ENCODE assay signal across 9 mouse cellular contexts in genomic region chr1:180945001-180945980, GRCm38 (mm10). TPM values are rescaled to one million over a fixed set of nuclear protein-coding genes. Genes with fewer than 3 reads are reported as not detected.
DNase-seq lines count a peak whose midpoint lies in the region; ATAC-seq and TF ChIP-seq lines count a peak whose summit lies in the region.
"Had no signal": no experiment of that assay in that cellular context is flagged by ENCODE, and none has a peak within 500 bp of the region (broad histone marks: within the 10 kb centered on the region; RNA-seq: fewer than 3 reads in every experiment).

No protein-coding gene starts in this region.

- peaks cover 11% of the 10 kb centered on the region; the same call in 1 of the 2 replicates for H3K4me1 ChIP-seq in midbrain, embryonic 11.5 days (ENCODE audit: control insufficient read depth, insufficient read depth, low read length)
- peaks cover 11% of the 10 kb centered on the region; the same call in 1 of the 2 replicates for H3K4me1 ChIP-seq in midbrain, embryonic 16.5 days (ENCODE audit: control insufficient read depth, insufficient read depth, low read length)
- H3K4me1 ChIP-seq in cortical plate, adult 2 months (ENCODE audit: control insufficient read depth, insufficient read depth, low read length) = no peaks in the 10 kb centered on the region
- peaks cover 4% of the 10 kb centered on the region; the same call in 1 of the 2 replicates for H3K4me1 ChIP-seq in neural tube, embryonic 11.5 days (ENCODE audit: control insufficient read depth, insufficient read depth, low read length)

- ATAC-seq in midbrain, embryonic 11.5 days (ENCODE audit: low FRiP score) = peak; percentile 59; the same call in 1 of the 2 replicates
- no peak for ATAC-seq in midbrain, embryonic 16.5 days
- ATAC-seq in neural tube, embryonic 11.5 days (ENCODE audit: insufficient read depth, low FRiP score, low TSS enrichment) = peak; percentile 58

- H3K27ac ChIP-seq in midbrain, embryonic 11.5 days (ENCODE audit: low read depth, low read length) = no peak overlapping the region
- H3K27ac ChIP-seq in midbrain, embryonic 16.5 days (ENCODE audit: low read length) = no peak overlapping the region
- H3K27ac ChIP-seq in cortical plate, adult 2 months (ENCODE audit: insufficient read depth, low read length) = peak overlapping the region; percentile 92
- H3K27ac ChIP-seq in neural tube, embryonic 11.5 days (ENCODE audit: low read depth, low read length) = no peak overlapping the region

- H3K9me3 ChIP-seq in midbrain, embryonic 11.5 days (ENCODE audit: control insufficient read depth, low read length) = no peaks in the 10 kb centered on the region
- H3K9me3 ChIP-seq in midbrain, embryonic 16.5 days (replicated peaks; ENCODE audit: control insufficient read depth, low read length, poor library complexity, severe bottlenecking) = no peaks in the 10 kb centered on the region
- H3K9me3 ChIP-seq in neural tube, embryonic 11.5 days (ENCODE audit: control insufficient read depth, low read length) = no peaks in the 10 kb centered on the region

- no peak overlapping the region for H3K4me2 ChIP-seq in midbrain, embryonic 11.5 days
- H3K4me2 ChIP-seq in midbrain, embryonic 16.5 days (ENCODE audit: low read length) = no peak overlapping the region
- H3K4me2 ChIP-seq in neural tube, embryonic 11.5 days (ENCODE audit: low read depth) = no peak overlapping the region; the same call in none of the 2 replicates

- H3K9ac ChIP-seq in midbrain, embryonic 11.5 days (ENCODE audit: low read length) = no peak overlapping the region; the same call in none of the 2 replicates
- H3K9ac ChIP-seq in midbrain, embryonic 16.5 days (ENCODE audit: low read depth, low read length) = no peak overlapping the region
- no peak overlapping the region for H3K9ac ChIP-seq in neural tube, embryonic 11.5 days (ENCODE audit: low read length)

- peak; percentile 88 for DNase-seq in midbrain, embryonic 11.5 days (ENCODE audit: low spot score, missing footprints)
- DNase-seq in gastrocnemius, postnatal 14 days = peak; percentile 70
- DNase-seq in induced T-regulatory cell, adult 2 months (ENCODE audit: low read depth) = peak; percentile 45
- DNase-seq in liver = peak; percentile 84
- DNase-seq in neural tube, embryonic 11.5 days (ENCODE audit: low spot score) = peak; percentile 61
- DNase-seq in T-cell, adult 2 months (ENCODE audit: low spot score) = no peak

- no peak for TF ChIP-seq CTCF in cortical plate, adult 2 months (IDR thresholded peaks at IDR 0.05; ENCODE audit: extremely low read depth, insufficient read depth, low read length)

- 27% methylated on average over 20 of the region's 20 CpGs for WGBS in midbrain, embryonic 11.5 days
- 27% methylated on average over 20 of the region's 20 CpGs for WGBS in midbrain, embryonic 16.5 days
- 22% methylated on average over 20 of the region's 20 CpGs for WGBS in neural tube, embryonic 11.5 days

- H3K4me3 ChIP-seq in midbrain, embryonic 11.5 days (ENCODE audit: low read depth, low read length) = no peak overlapping the region
- H3K4me3 ChIP-seq in midbrain, embryonic 16.5 days (ENCODE audit: low read depth, low read length) = no peak overlapping the region
- no peak overlapping the region for H3K4me3 ChIP-seq in cortical plate, adult 2 months (ENCODE audit: insufficient read depth, low read length)
- H3K4me3 ChIP-seq in neural tube, embryonic 11.5 days (ENCODE audit: low read depth, low read length) = no peak overlapping the region

- TF ChIP-seq POLR2A in cortical plate, adult 2 months (IDR thresholded peaks at IDR 0.05; ENCODE audit: extremely low read depth, insufficient read depth, low read length) = no peak

- H3K36me3 ChIP-seq in midbrain, embryonic 11.5 days (ENCODE audit: control insufficient read depth, insufficient read depth, low read length) = no peaks in the 10 kb centered on the region
- no peaks in the 10 kb centered on the region for H3K36me3 ChIP-seq in midbrain, embryonic 16.5 days (ENCODE audit: control insufficient read depth, insufficient read depth, low read length)
- no peaks in the 10 kb centered on the region for H3K36me3 ChIP-seq in neural tube, embryonic 11.5 days (ENCODE audit: control insufficient read depth, insufficient read depth, low read length)

- intact Hi-C loops in gastrocnemius, postnatal 14 days (cut with DNase I; ENCODE audit: low total_unique reads) = no loop called here

- H3K27me3 ChIP-seq in midbrain, embryonic 11.5 days (ENCODE audit: control insufficient read depth, insufficient read depth, low read length) = peaks cover 31% of the 10 kb centered on the region
- H3K27me3 ChIP-seq in midbrain, embryonic 16.5 days (ENCODE audit: control insufficient read depth, insufficient read depth, low read depth, low read length) = peaks cover 37% of the 10 kb centered on the region
- peaks cover 35% of the 10 kb centered on the region for H3K27me3 ChIP-seq in neural tube, embryonic 11.5 days (ENCODE audit: control insufficient read depth, insufficient read depth, low read length)

RNA-seq across cellular contexts. Expression of gene Tmem63a, which starts 3.1 kb away (rescaled TPM):
- 2.4 and 2.5 TPM in 2 replicates for polyA plus RNA-seq in midbrain, embryonic 11.5 days (2014; fragmentation: Nextera tagmentation; extraction: Ambion mirVana)
- 1.2 and 1.3 TPM in 2 replicates for polyA plus RNA-seq in midbrain, embryonic 16.5 days (2015; fragmentation: Nextera tagmentation; extraction: Ambion mirVana)
- 48.2 and 64.1 TPM in 2 replicates for polyA plus RNA-seq in cortical plate, adult 2 months (2012; rRNA removed)
- total RNA-seq in gastrocnemius, postnatal 14 days (2021) = 10 to 100 TPM; 11.9 to 12.5 TPM
- 2.6 and 3.1 TPM in 2 replicates for polyA plus RNA-seq in neural tube, embryonic 11.5 days (2014; fragmentation: Nextera tagmentation; extraction: Ambion mirVana)

RNA-seq across cellular contexts. Expression of gene Lefty1, which starts 10.5 kb away (rescaled TPM):
- polyA plus RNA-seq in midbrain, embryonic 11.5 days (2014; fragmentation: Nextera tagmentation; extraction: Ambion mirVana) = 0.51 and 1.1 TPM in 2 replicates
- polyA plus RNA-seq in midbrain, embryonic 16.5 days (2015; fragmentation: Nextera tagmentation; extraction: Ambion mirVana) = 0.26 TPM in 1 of 2 replicates, not detected in the other
- polyA plus RNA-seq in cortical plate, adult 2 months (2012; rRNA removed) = 1.5 and 8.1 TPM in 2 replicates
- total RNA-seq in gastrocnemius, postnatal 14 days (2021) = under 1 TPM; 0.44 to 0.53 TPM
- 0.39 and 0.41 TPM in 2 replicates for polyA plus RNA-seq in neural tube, embryonic 11.5 days (2014; fragmentation: Nextera tagmentation; extraction: Ambion mirVana)

RNA-seq across cellular contexts. Expression of gene Pycr2, which starts 41.2 kb away (rescaled TPM):
- 85.4 and 97.9 TPM in 2 replicates for polyA plus RNA-seq in midbrain, embryonic 11.5 days (2014; fragmentation: Nextera tagmentation; extraction: Ambion mirVana)
- 68.3 and 71.7 TPM in 2 replicates for polyA plus RNA-seq in midbrain, embryonic 16.5 days (2015; fragmentation: Nextera tagmentation; extraction: Ambion mirVana)
- 36.6 and 38.0 TPM in 2 replicates for polyA plus RNA-seq in cortical plate, adult 2 months (2012; rRNA removed)
- 10 to 100 TPM; 18.3 to 18.4 TPM for total RNA-seq in gastrocnemius, postnatal 14 days (2021)
- polyA plus RNA-seq in neural tube, embryonic 11.5 days (2014; fragmentation: Nextera tagmentation; extraction: Ambion mirVana) = 94.7 and 113 TPM in 2 replicates

RNA-seq across cellular contexts. Expression of gene Lefty2, which starts 52.4 kb away (rescaled TPM):
- polyA plus RNA-seq in midbrain, embryonic 11.5 days (2014; fragmentation: Nextera tagmentation; extraction: Ambion mirVana) = not detected in 2 replicates
- polyA plus RNA-seq in midbrain, embryonic 16.5 days (2015; fragmentation: Nextera tagmentation; extraction: Ambion mirVana) = 4.7 and 5.0 TPM in 2 replicates
- polyA plus RNA-seq in cortical plate, adult 2 months (2012; rRNA removed) = 1.2 and 1.9 TPM in 2 replicates
- not detected for total RNA-seq in gastrocnemius, postnatal 14 days (2021)
- not detected in 2 replicates for polyA plus RNA-seq in neural tube, embryonic 11.5 days (2014; fragmentation: Nextera tagmentation; extraction: Ambion mirVana)
- polyA plus RNA-seq: spleen, adult 2 months had no signal

Comparison
In these comparisons a context has a peak if more than half of its experiments do, and no peak if none do; other contexts are left out.
1. RNA of gene Tmem63a, which starts 3.1 kb away (polyA plus RNA-seq): 48.2 to 64.1 TPM in cortical plate, adult 2 months; 2.6 to 3.1 TPM in neural tube, embryonic 11.5 days, 2.4 to 2.5 TPM in midbrain, embryonic 11.5 days and 1.2 to 1.3 TPM in midbrain, embryonic 16.5 days; every median in the first group is over 10 times any median in the second.